Mouse (Mus musculus) stomach, embryonic 16.5 days (tissue): ENCODE data around the gene Sppl2c. TPM values are rescaled to one million over a fixed set of nuclear protein-coding genes. Genes with fewer than 3 reads are reported as not detected.

Source experiments
- ATAC-seq: fragments of 200-750 bp; cut with Nextera tagmentation; 2 replicates; pipeline ENCODE4 v1.8.0; 2017; ENCODE audit warnings: moderate number of reproducible peaks, moderate TSS enrichment; ENCODE audit not compliant: insufficient read depth, low FRiP score
- H3K27ac ChIP-seq: fragments of 300-500 bp; sonication (generic); 2 replicates; pipeline ENCODE4 v1.5.1; 2014; ENCODE audit warnings: low read length
- H3K27me3 ChIP-seq: fragments of 300-500 bp; sonication (generic); 2 replicates; pipeline ENCODE4 v1.6.1; 2014; ENCODE audit warnings: low read length, control low read depth, mixed read lengths; ENCODE audit not compliant: control insufficient read depth, insufficient read depth
- H3K36me3 ChIP-seq: fragments of 300-500 bp; sonication (generic); 2 replicates; pipeline ENCODE4 v1.6.1; 2014; ENCODE audit warnings: low read length; ENCODE audit not compliant: control insufficient read depth, insufficient read depth
- H3K4me1 ChIP-seq: fragments of 300-500 bp; sonication (generic); 2 replicates; pipeline ENCODE4 v1.6.1; 2014; ENCODE audit warnings: low read length, control low read depth, mixed read lengths; ENCODE audit not compliant: control insufficient read depth, insufficient read depth
- H3K4me2 ChIP-seq: fragments of 300-500 bp; sonication (generic); 2 replicates; pipeline ENCODE4 v1.6.1; 2014; ENCODE audit warnings: low read depth, low read length, mixed read lengths
- H3K4me3 ChIP-seq: fragments of 300-500 bp; sonication (generic); replicated peaks from 2 replicates; pipeline ENCODE4 v1.5.1; 2014; ENCODE audit warnings: mild to moderate bottlenecking, low read length
- H3K9ac ChIP-seq: fragments of 300-500 bp; sonication (generic); 2 replicates; pipeline ENCODE4 v1.6.1; 2014; ENCODE audit warnings: low read length
- H3K9me3 ChIP-seq: fragments of 300-500 bp; sonication (generic); replicated peaks from 2 replicates; pipeline ENCODE4 v1.6.1; 2016; ENCODE audit warnings: low read length, control low read depth; ENCODE audit not compliant: control insufficient read depth
- WGBS: fragments of 180-500 bp; shearing (Covaris S2); extraction: QIAGEN DNeasy Blood & Tissue Kit; methylation state at CpG from one replicate; pipeline ENCODE4 v1.1.7; 2014; 5-methylcytosine and 5-hydroxymethylcytosine counted together
- polyA plus RNA-seq: library from polyadenylated mRNA; unstranded; fragments of >200 nt; fragmentation: Nextera tagmentation; extraction: Ambion mirVana; gene quantifications from 2 replicates; pipeline ENCODE4 v1.2.1, GENCODE M21; 2015

Gene Sppl2c
- not detected in 2 replicates for polyA plus RNA-seq

DNA sequence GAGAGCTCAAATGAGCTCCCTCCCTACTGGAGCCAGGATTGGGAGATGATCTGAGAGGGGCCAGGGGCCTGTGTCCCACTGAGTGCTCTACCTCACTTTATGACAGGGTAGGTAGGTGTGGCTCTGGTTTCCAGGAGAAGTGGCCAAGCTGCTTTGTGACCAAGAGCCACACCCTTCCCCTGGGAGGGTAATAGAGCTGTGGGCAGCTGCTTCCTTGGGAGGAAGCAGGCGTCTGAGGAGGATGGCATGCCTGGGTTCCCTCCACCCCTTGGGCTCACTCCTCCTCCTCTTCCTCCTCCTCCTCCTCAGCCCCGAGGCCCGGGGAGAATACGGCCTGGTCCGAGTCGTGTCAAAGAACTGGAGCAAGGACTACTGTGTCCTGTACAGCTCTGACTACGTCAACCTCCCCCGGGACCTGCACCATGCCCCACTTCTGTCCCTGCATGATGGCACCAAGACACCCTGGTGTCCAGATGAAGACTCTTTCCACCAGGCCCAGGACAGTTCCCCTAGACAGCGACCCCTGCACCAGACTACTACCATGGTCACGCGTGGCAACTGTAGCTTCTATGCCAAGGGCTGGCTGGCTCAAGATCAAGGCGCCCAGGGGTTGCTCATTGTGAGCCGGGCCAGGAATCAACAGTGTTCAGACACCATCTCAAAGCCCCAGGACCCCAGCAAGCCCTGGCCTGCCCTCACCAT lies at the start of gene Sppl2c:
TSS of gene Sppl2c (plus strand) at position 193 of the 702 bp plus-strand sequence.
- ATAC-seq: no peak
- no peaks in the 10 kb centered on the region for H3K36me3 ChIP-seq
- no peaks in the 10 kb centered on the region for H3K9me3 ChIP-seq
- H3K4me1 ChIP-seq: no peaks in the 10 kb centered on the region
- H3K27ac ChIP-seq: no peak within 1 kb of the TSS
- no peaks in the 10 kb centered on the region for H3K27me3 ChIP-seq
- 73% methylated on average over 13 of the region's 13 CpGs for WGBS
- H3K4me3 ChIP-seq: no peak within 1 kb of the TSS
- no peak within 1 kb of the TSS for H3K9ac ChIP-seq
- H3K4me2 ChIP-seq: no peak within 1 kb of the TSS

GRCm38 (mm10) chr11:104138976-104139375 lies 47.2 kb upstream of the Sppl2c start:
- no peak for ATAC-seq
- Histone ChIP-seq H3K4me3 (no peak overlapping the region), H3K4me1 (no peaks in the 10 kb centered on the region), H3K4me2 (no peak overlapping the region), H3K36me3 (no peaks in the 10 kb centered on the region), H3K9ac (no peak overlapping the region), H3K27me3 (peaks cover 27% of the 10 kb centered on the region), H3K9me3 (no peaks in the 10 kb centered on the region), H3K27ac (no peak overlapping the region)
- WGBS: 60% methylated on average over 3 of the region's 3 CpGs

GRCm38 (mm10) chr11:104144930-104145329 lies 41.2 kb upstream of the Sppl2c start:
- no peaks in the 10 kb centered on the region for H3K4me1 ChIP-seq
- no peak overlapping the region for H3K27ac ChIP-seq
- H3K9me3 ChIP-seq: no peaks in the 10 kb centered on the region
- H3K9ac ChIP-seq: no peak overlapping the region
- no peak overlapping the region for H3K4me3 ChIP-seq
- no peaks in the 10 kb centered on the region for H3K36me3 ChIP-seq
- 100% methylated on average over 1 of the region's 1 CpGs for WGBS
- H3K27me3 ChIP-seq: no peaks in the 10 kb centered on the region
- H3K4me2 ChIP-seq: no peak overlapping the region
- ATAC-seq: no peak

- H3K4me1 ChIP-seq: no peaks in the 10 kb centered on the region
- no peak overlapping the region for H3K9ac ChIP-seq
- no peak overlapping the region for H3K27ac ChIP-seq
- no peak overlapping the region for H3K4me2 ChIP-seq
- no peak overlapping the region for H3K4me3 ChIP-seq
- ATAC-seq: no peak
- H3K9me3 ChIP-seq: no peaks in the 10 kb centered on the region
- no peaks in the 10 kb centered on the region for H3K27me3 ChIP-seq
- WGBS: 72% methylated on average over 7 of the region's 7 CpGs
- no peaks in the 10 kb centered on the region for H3K36me3 ChIP-seq
Observed at GRCm38 (mm10) chr11:104148787-104149186, 37.3 kb upstream of the Sppl2c start.

- 69% methylated on average over 5 of the region's 5 CpGs for WGBS
- H3K4me1 ChIP-seq: no peaks in the 10 kb centered on the region
- no peak for ATAC-seq
Observed at GRCm38 (mm10) chr11:104150911-104151310, 35.2 kb upstream of the Sppl2c start.

DNA sequence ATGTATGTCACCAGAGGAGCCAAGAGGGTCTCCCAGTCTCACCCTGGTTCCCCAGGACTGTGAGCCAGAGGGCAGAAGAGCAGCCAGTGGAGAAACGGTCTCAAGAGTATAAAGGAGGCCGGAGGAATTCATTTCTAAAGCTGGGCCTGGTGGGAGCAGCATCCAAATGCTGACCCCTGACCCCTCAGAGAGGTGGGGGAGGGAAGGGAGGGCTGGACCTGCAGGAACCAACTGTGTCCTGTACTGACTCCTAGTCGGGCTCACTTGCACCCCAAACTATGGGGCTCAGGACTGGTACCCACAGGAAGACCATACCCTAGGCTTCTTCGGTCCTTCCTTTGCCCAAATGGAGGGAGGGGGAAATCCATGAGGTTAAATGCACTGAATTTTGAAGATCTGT lies 31.8 kb upstream of the Sppl2c start:
- no peak for ATAC-seq
- Histone ChIP-seq H3K36me3 (no peaks in the 10 kb centered on the region), H3K4me2 (no peak overlapping the region), H3K9me3 (no peaks in the 10 kb centered on the region), H3K9ac (no peak overlapping the region), H3K27me3 (peaks cover 11% of the 10 kb centered on the region), H3K27ac (no peak overlapping the region), H3K4me1 (no peaks in the 10 kb centered on the region), H3K4me3 (no peak overlapping the region)
- WGBS: 58% methylated on average over 4 of the region's 4 CpGs

More at GRCm38 (mm10) chr11:104150911-104151310, 35.2 kb upstream of the Sppl2c start:
- Histone ChIP-seq H3K4me3 (no peak overlapping the region), H3K36me3 (no peaks in the 10 kb centered on the region), H3K27me3 (no peaks in the 10 kb centered on the region), H3K4me2 (no peak overlapping the region), H3K27ac (no peak overlapping the region), H3K9ac (no peak overlapping the region), H3K9me3 (no peaks in the 10 kb centered on the region)

- WGBS: 18% methylated on average over 9 of the region's 9 CpGs
- no peak for ATAC-seq
- Histone ChIP-seq H3K27ac (no peak overlapping the region), H3K4me1 (no peaks in the 10 kb centered on the region), H3K9me3 (no peaks in the 10 kb centered on the region), H3K4me2 (no peak overlapping the region), H3K27me3 (peaks cover 11% of the 10 kb centered on the region), H3K36me3 (no peaks in the 10 kb centered on the region), H3K9ac (no peak overlapping the region), H3K4me3 (no peak overlapping the region)
Observed at GRCm38 (mm10) chr11:104154820-104155635, 31.1 kb upstream of the Sppl2c start.

DNA sequence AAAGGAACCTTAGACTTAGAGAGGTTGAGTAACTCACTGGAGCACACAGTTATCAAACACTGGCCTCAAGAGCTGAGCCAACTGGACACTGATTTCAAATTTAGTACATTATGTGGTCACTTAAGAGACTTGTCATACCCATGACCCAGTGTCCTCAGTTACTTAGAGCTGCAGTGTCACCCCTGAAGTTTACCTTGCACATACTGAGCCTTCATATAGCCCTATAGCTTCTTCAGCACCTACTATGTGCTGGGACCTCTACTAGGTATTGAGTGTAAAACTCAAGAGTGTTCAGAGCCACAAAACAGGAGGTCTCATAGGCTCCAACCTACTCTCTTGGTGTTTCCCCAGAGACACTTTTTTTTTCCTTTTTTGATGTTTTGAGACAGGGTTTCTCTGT lies 30.2 kb upstream of the Sppl2c start:
- Histone ChIP-seq H3K4me1 (no peaks in the 10 kb centered on the region), H3K9me3 (no peaks in the 10 kb centered on the region), H3K4me2 (no peak overlapping the region), H3K4me3 (no peak overlapping the region), H3K27me3 (peaks cover 11% of the 10 kb centered on the region), H3K36me3 (no peaks in the 10 kb centered on the region), H3K9ac (no peak overlapping the region), H3K27ac (no peak overlapping the region)
- no peak for ATAC-seq

- WGBS: 62% methylated on average over 3 of the region's 3 CpGs
Observed at GRCm38 (mm10) chr11:104156391-104156790, 29.7 kb upstream of the Sppl2c start.

More at GRCm38 (mm10) chr11:104156391-104156790, 29.7 kb upstream of the Sppl2c start:
- H3K36me3 ChIP-seq: no peaks in the 10 kb centered on the region
- H3K4me2 ChIP-seq: no peak overlapping the region
- no peaks in the 10 kb centered on the region for H3K9me3 ChIP-seq
- H3K4me3 ChIP-seq: no peak overlapping the region
- ATAC-seq: no peak
- H3K27me3 ChIP-seq: peaks cover 11% of the 10 kb centered on the region
- no peak overlapping the region for H3K27ac ChIP-seq
- H3K4me1 ChIP-seq: no peaks in the 10 kb centered on the region
- no peak overlapping the region for H3K9ac ChIP-seq
